Mouse (Mus musculus) embryonic stem cell, embryonic (primary cell): ENCODE results near the gene Erfe.

ENCODE experiments used
- CTCF ChIA-PET, 4 experiments: fragments of 300-600 bp in 2 of 4; fragments of 350-600 bp in 2 of 4; sonication (Branson Sonifier 250); formaldehyde crosslinking; loops; one replicate each; lab custom pipeline; 2022; ENCODE audit warnings: inconsistent platforms in 2 of 4; lab: Charles Lee
- POLR2A ChIA-PET, 4 experiments: fragments of 300-600 bp in 2 of 4; fragments of 350-600 bp in 2 of 4; sonication (Branson Sonifier 250); formaldehyde crosslinking; loops; one replicate each; lab custom pipeline; 2022; ENCODE audit warnings: antibody characterized with exemption in 4 of 4, inconsistent platforms in 1 of 4; lab: Charles Lee

The Erfe gene

GRCm38 (mm10) chr1:91411631-91412285 lies 45.5 kb downstream of the Erfe start:
- ChIA-PET CTCF (interaction anchor here in 1 of 4 experiments (0.5 kb wide), 1 partner anchor 183 kb away, joined by 3 read pairs; no protein-coding TSS in a partner anchor), POLR2A (interaction anchor here in 3 of 4 experiments (0.8 to 3.6 kb wide), 11 partner anchors 8 to 551 kb away, joined by 3 to 25 read pairs (median 5); partner anchors contain the start of genes Ilkap (in 2 of the 3) and Erfe (in 1 of the 3))

GRCm38 (mm10) chr1:91412286-91413029 lies 46.2 kb downstream of the Erfe start:
- ChIA-PET CTCF (interaction anchor here in 3 of 4 experiments (0.5 to 2.2 kb wide), 6 partner anchors 13 to 318 kb away, joined by 3 to 11 read pairs (median 3); partner anchors contain the start of gene Erfe (in 1 of the 3)), POLR2A (interaction anchor here in 3 of 4 experiments (0.6 to 3.6 kb wide), 46 partner anchors 8 to 1505 kb away, joined by 3 to 25 read pairs (median 4); partner anchors contain the start of genes Ilkap (in 3 of the 3), Erfe (in 2 of the 3), Traf3ip1 (in 2 of the 3) and Asb1 (in 1 of the 3))

GRCm38 (mm10) chr1:91413030-91413506 lies 46.8 kb downstream of the Erfe start:
- ChIA-PET POLR2A (interaction anchor here in 3 of 4 experiments (0.5 to 3.6 kb wide), 51 partner anchors 8 to 1505 kb away, joined by 3 to 25 read pairs (median 4); partner anchors contain the start of genes Ilkap (in 3 of the 3), Erfe (in 2 of the 3), Traf3ip1 (in 2 of the 3) and Asb1 (in 1 of the 3)), CTCF (interaction anchor here (0.6 to 2.2 kb wide), 7 partner anchors 12 to 820 kb away, joined by 3 to 11 read pairs (median 3); partner anchors contain the start of gene Erfe (in 1 of the 4))

- ChIA-PET POLR2A (interaction anchor here in 3 of 4 experiments (0.5 to 3.6 kb wide), 51 partner anchors 8 to 1504 kb away, joined by 3 to 25 read pairs (median 4); partner anchors contain the start of genes Ilkap (in 3 of the 3), Erfe (in 2 of the 3), Traf3ip1 (in 2 of the 3) and Asb1 (in 1 of the 3)), CTCF (interaction anchor here (0.5 to 2.2 kb wide), 7 partner anchors 17 to 820 kb away, joined by 3 to 11 read pairs (median 3); partner anchors contain the start of gene Erfe (in 1 of the 4))
These were observed 47.3 kb downstream of the Erfe start for GRCm38 (mm10) chr1:91413536-91413897.

GRCm38 (mm10) chr1:91413898-91414594 lies 47.8 kb downstream of the Erfe start, which contains the start of gene Hes6:
TSS of gene Hes6 (minus strand) at chr1:91414038.
- CTCF ChIA-PET = interaction anchor here (0.5 to 2.2 kb wide), 9 partner anchors 14 to 539 kb away, joined by 3 to 11 read pairs (median 3); partner anchors contain the start of gene Erfe (in 1 of the 4)
- POLR2A ChIA-PET = interaction anchor here in 3 of 4 experiments (0.6 to 3.6 kb wide), 46 partner anchors 9 to 1060 kb away, joined by 3 to 25 read pairs (median 4); partner anchors contain the start of genes Erfe (in 2 of the 3), Asb1 (in 1 of the 3), Ilkap (in 1 of the 3) and Klhl30 (in 1 of the 3)

DNA sequence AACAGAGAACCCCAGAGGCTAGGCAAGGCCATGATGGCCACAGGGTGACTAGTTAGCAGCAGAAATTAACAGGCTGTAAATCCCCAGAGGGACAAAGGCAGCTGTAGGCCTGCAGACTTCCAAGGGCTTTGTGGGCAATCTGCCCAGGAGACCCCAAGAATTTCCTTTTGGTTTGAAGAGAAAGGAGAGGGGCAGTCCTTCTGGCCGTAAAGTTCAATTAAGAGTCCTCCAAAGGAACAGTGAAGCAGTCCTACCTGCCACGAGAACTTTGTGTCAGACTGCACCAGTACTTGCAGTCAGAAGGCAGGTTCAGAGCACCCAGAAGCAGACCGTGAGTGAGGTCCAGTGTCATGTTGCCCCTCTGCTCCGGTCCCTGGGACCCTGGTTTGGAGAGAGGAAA lies 48.7 kb downstream of the Erfe start:
- POLR2A ChIA-PET = interaction anchor here in 2 of 4 experiments (0.7 to 2.9 kb wide), 4 partner anchors 16 to 1059 kb away, joined by 4 to 15 read pairs (median 12); partner anchors contain the start of genes Ilkap (in 1 of the 2), Ndufa10 (in 1 of the 2) and Ube2f (in 1 of the 2)
- CTCF ChIA-PET = interaction anchor here in 1 of 4 experiments (1.2 kb wide), 1 partner anchor 16 kb away, joined by 4 read pairs; no protein-coding TSS in a partner anchor

DNA sequence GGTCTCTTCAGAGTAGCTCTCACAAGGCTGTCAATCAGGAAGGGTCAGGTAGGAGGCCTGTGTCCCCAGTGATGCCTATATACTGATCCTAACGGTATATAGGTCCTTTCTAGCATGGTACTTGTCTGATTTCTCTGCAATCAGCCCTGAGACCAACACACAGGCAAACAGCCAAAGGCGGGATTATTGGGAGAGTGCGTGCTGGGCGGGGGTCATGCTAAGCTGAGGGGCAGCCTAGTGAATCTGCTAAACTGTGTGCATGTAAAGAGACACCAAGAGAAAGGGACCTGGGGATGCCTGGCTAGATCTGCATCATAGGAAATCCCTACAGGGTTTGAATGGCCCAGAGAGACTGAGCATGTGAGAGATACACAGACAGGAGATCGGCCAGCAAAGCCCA lies 49.1 kb downstream of the Erfe start:
- POLR2A ChIA-PET = interaction anchor here in 1 of 4 experiments (0.7 kb wide), 1 partner anchor 194 kb away, joined by 12 read pairs; no protein-coding TSS in a partner anchor
- CTCF ChIA-PET = no interaction called here

DNA sequence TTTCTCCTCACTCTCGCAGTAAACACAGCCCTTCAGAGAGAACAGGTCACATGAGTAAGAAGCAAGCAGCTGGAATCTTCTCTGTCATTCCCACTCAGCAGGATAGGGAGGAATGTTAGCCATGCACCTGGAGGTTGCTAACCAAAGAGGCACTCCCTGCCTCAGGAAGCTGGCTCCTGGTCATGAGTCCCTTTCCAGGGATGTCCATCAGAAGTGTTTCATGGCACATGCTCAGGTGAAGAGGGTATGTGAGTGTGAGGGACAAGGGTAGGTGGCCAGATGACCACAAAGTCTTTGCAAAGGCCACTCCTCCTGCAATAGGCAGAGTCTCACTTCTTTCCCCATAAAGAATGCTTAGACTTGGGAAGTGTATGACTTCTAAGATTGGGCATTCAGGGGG lies 51.8 kb downstream of the Erfe start:
- CTCF ChIA-PET = no interaction called here
- POLR2A ChIA-PET = interaction anchor here in 2 of 4 experiments (0.6 to 2.0 kb wide), 2 partner anchors 11 to 107 kb away, joined by 3 to 6 read pairs; no protein-coding TSS in a partner anchor

DNA sequence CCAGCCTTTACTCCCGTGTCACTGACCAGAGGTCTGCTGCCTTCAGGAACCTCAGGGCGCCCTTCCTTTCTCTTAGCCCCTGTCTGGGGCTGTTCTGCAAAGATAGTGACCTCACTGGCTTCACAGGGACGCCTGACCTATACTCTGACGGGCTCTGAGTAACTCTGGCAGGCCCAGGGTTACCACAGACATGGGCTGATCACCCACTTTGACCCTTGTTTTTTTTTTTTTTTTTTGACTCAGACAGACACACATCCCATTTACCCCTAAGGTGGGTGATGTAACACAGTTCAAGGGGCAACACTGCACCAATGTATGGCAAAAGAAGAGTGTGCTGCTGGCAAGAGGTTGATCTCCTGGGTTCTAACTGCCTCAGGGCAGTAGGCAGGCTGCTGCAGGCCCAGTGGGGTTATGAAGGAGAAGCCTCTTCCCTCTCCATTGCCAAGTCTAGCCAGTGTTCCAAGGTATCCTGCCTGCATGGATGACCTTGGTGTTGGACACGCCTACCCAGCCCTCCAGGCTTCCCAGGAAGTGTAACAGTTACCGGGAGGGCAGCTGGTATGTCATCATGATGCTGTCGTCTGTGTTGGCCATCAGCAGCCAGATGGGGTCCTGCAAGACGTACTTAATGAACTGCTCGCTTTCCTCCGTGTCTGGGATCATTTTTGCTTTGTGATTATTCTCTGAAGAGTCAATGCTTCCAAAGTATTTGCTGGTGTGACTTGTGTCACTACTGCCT lies 53.8 kb downstream of the Erfe start:
- CTCF ChIA-PET = no interaction called here
- POLR2A ChIA-PET = no interaction called here

- CTCF ChIA-PET = interaction anchor here in 1 of 4 experiments (0.5 kb wide), 1 partner anchor 1254 kb away, joined by 3 read pairs; no protein-coding TSS in a partner anchor
- POLR2A ChIA-PET = interaction anchor here in 2 of 4 experiments (0.8 to 1.6 kb wide), 2 partner anchors 9 to 30 kb away, joined by 3 to 4 read pairs; no protein-coding TSS in a partner anchor
These were observed 54.4 kb downstream of the Erfe start for GRCm38 (mm10) chr1:91420601-91421065.
